Mouse (Mus musculus): ENCODE measurements around the gene Lhx1. TPM values are rescaled to one million over a fixed set of nuclear protein-coding genes. Genes with fewer than 3 reads are reported as not detected.
A peak's percentile ranks its signal among the peaks of the same experiment; 100 is the strongest.

Gene Lhx1
- polyA plus RNA-seq, 1 experiment from 2014 or later: not detected

DNA sequence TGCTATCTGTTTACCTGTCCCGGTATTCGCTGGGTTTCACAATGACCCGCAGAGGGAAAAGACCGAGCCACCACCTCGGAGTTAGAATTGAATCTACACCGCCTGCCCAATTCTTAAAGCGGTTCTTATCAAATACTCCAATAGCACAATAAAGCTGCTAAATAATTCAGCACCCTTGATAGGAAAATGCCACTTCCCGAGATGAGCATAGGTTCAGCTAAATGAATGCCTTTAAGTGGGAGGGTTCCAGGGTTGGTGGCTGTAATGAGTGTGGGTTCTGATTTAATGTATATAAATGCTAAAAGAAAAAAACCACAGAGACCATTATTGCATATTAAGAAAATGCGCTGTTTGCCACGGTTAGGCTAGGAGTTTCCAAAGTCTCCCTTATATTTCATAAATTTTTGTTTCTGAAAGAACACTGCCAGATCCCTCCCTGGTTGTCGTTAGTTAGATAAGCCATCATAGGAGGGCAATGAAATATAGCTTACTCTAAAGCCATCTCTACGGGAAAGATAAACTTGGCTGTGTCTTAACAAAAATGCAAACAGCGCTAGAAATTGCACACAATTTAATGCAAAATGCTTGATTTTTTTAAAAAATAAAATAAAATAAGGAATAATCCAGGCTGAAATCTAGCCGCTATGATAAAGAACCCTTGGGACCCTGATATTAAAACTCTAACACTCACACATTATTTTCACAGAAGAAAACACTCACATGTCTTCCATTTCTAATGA lies 8.7 kb downstream of the Lhx1 start:
- H3K27me3 ChIP-seq (ENCODE audit: control insufficient read depth, insufficient read depth, low read length): peaks cover 30% of the 10 kb centered on the region; the same call in 1 of the 2 replicates
- DNase-seq (ENCODE audit: low spot score) (no peak), ATAC-seq (ENCODE audit: low FRiP score, low TSS enrichment) (no peak)
- no peaks in the 10 kb centered on the region for H3K4me1 ChIP-seq (replicated peaks; ENCODE audit: control insufficient read depth, insufficient read depth)
- H3K4me2 ChIP-seq (replicated peaks; ENCODE audit: low read depth): no peak overlapping the region
- 14% methylated on average over 14 of the region's 14 CpGs for WGBS
- TF ChIP-seq CTCF (IDR thresholded peaks at IDR 0.05; ENCODE audit: low read depth): no peak
- H3K4me3 ChIP-seq (ENCODE audit: low read depth, low read length): no peak overlapping the region
- H3K9ac ChIP-seq (ENCODE audit: low read length): no peak overlapping the region
- no peaks in the 10 kb centered on the region for H3K36me3 ChIP-seq (ENCODE audit: control insufficient read depth, insufficient read depth, low read length)
- H3K27ac ChIP-seq (replicated peaks): no peak overlapping the region
- no peaks in the 10 kb centered on the region for H3K9me3 ChIP-seq (ENCODE audit: control insufficient read depth, low read length)

DNA sequence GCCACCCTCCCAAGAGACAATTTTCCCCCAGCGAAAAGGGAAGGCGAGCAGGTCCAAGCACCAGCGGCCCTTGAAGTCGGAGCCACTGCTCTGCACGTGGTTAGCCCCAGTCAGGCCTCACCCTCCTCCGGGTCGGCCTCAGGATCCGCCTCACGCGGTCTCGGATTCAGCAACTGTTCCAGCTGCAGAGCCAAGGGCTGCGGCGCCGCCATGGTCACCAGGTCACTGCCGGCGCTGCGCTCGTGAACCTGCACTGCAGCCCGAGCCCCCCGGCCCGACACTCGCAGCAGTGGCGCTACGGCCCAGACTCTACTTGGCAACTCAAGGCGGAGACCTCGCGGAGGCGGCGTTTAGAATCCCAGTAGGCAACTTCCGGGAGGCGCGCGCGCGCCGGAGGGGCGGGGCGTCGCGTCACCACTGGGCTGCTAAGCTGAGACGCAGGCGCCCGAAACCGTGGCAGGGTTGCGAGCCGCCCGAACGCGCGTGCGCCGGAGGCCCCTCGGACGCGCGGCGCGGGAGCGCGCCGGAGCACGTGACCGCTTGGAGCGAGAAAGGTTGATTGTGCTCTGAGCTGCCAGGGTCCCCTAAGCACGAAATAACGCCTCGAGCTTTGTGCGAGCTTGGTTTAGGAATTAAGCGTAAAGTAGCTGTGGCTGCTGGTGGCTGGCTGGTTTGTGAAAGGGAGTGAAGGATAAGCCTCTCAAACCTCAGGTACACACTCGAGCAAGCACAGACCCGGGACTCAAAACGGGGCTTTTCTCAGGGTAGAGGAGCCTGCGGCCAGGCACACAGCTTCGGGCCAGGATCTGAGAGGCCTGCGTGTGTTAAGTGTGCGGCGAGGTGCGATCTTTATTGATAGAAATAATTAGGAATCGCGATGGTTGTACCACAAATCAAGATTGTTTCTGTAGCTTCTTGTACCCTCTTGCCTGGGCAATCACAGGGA lies 11.9 kb downstream of the Lhx1 start, which contains the start of gene Aatf:
Gene Aatf, minus strand, starts transcription at position 352 of the 946 bp plus-strand sequence.
- H3K4me3 ChIP-seq (ENCODE audit: low read depth, low read length): peak within 1 kb of the TSS; percentile 76
- peak within 1 kb of the TSS; percentile 75 for H3K27ac ChIP-seq (replicated peaks)
- TF ChIP-seq CTCF (IDR thresholded peaks at IDR 0.05; ENCODE audit: low read depth) (no peak), EP300 (optimal IDR thresholded peaks at IDR 0.05) (no peak)
- H3K9ac ChIP-seq (ENCODE audit: low read length): peak within 1 kb of the TSS; percentile 83
- H3K36me3 ChIP-seq (ENCODE audit: control insufficient read depth, insufficient read depth, low read length): no peaks in the 10 kb centered on the region
- under 1% methylated on average over 79 of the region's 80 CpGs for WGBS
- H3K9me3 ChIP-seq (ENCODE audit: control insufficient read depth, low read length): no peaks in the 10 kb centered on the region
- H3K27me3 ChIP-seq (ENCODE audit: control insufficient read depth, insufficient read depth, low read length): peaks cover 8% of the 10 kb centered on the region; the same call in 1 of the 2 replicates
- ATAC-seq (ENCODE audit: low FRiP score, low TSS enrichment): peak; percentile 99
- peak; percentile 98 for DNase-seq (ENCODE audit: low spot score)
- H3K4me2 ChIP-seq (replicated peaks; ENCODE audit: low read depth): peak within 1 kb of the TSS; percentile 90
- H3K4me1 ChIP-seq (replicated peaks; ENCODE audit: control insufficient read depth, insufficient read depth): no peaks in the 10 kb centered on the region

DNA sequence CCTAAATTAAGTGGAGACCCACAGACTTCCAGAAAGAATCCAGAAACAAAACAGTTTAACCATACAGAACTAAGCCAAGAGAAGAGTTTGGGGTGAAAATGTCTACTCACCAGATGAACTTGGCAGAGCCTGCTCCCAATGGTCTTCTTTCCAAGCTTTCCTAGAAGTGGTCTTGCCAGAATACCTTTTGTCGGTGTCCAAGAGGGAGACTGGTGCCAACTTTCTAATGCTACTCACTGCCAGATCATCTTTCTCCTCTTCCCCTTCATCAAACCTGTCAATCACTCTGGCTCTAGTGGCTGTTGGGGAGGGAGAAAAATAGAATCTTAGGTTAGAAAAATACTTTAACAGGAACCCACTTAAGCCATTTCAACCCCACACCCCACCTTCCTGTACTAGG lies 13.3 kb downstream of the Lhx1 start:
- Histone ChIP-seq H3K9ac (ENCODE audit: low read length) (no peak overlapping the region), H3K9me3 (ENCODE audit: control insufficient read depth, low read length) (no peaks in the 10 kb centered on the region), H3K4me1 (replicated peaks; ENCODE audit: control insufficient read depth, insufficient read depth) (no peaks in the 10 kb centered on the region), H3K27me3 (ENCODE audit: control insufficient read depth, insufficient read depth, low read length) (peaks cover 8% of the 10 kb centered on the region; the same call in 1 of the 2 replicates), H3K4me2 (replicated peaks; ENCODE audit: low read depth) (no peak overlapping the region), H3K27ac (replicated peaks) (no peak overlapping the region), H3K4me3 (ENCODE audit: low read depth, low read length) (no peak overlapping the region), H3K36me3 (ENCODE audit: control insufficient read depth, insufficient read depth, low read length) (no peaks in the 10 kb centered on the region)
- TF ChIP-seq EP300 (optimal IDR thresholded peaks at IDR 0.05): no peak
- TF ChIP-seq CTCF (IDR thresholded peaks at IDR 0.05; ENCODE audit: low read depth): no peak
- DNase-seq (ENCODE audit: low spot score) (no peak), ATAC-seq (ENCODE audit: low FRiP score, low TSS enrichment) (no peak)
- WGBS: 61% methylated on average over 1 of the region's 1 CpGs

DNA sequence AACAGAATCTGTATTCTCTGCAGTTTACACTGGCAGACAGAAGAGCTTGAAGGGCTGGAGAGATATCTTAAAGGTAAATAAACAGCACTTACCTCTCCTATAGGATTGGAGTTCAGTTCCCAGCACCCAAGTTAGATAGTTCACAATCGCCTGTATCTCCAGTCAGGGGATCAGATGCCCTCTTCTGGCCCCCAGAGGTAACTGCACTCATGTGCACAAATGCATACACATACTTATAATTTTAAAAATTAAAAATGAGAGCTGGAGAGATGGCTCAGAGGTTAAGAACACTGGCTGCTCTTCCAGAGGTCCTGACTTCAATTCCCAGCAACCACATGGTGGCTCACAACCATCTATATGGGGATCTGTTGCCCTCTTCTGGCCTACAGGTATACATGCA lies 21.0 kb downstream of the Lhx1 start:
- Histone ChIP-seq H3K36me3 (ENCODE audit: control insufficient read depth, insufficient read depth, low read length) (peaks cover 6% of the 10 kb centered on the region; the same call in 1 of the 2 replicates), H3K27me3 (ENCODE audit: control insufficient read depth, insufficient read depth, low read length) (no peaks in the 10 kb centered on the region), H3K4me2 (replicated peaks; ENCODE audit: low read depth) (no peak overlapping the region), H3K27ac (replicated peaks) (no peak overlapping the region), H3K9me3 (ENCODE audit: control insufficient read depth, low read length) (no peaks in the 10 kb centered on the region), H3K4me1 (replicated peaks; ENCODE audit: control insufficient read depth, insufficient read depth) (no peaks in the 10 kb centered on the region), H3K9ac (ENCODE audit: low read length) (no peak overlapping the region), H3K4me3 (ENCODE audit: low read depth, low read length) (no peak overlapping the region)
- DNase-seq (ENCODE audit: low spot score): no peak
- 92% methylated on average over 1 of the region's 1 CpGs for WGBS
- ATAC-seq (ENCODE audit: low FRiP score, low TSS enrichment): no peak
- TF ChIP-seq EP300 (optimal IDR thresholded peaks at IDR 0.05): no peak
- TF ChIP-seq CTCF (IDR thresholded peaks at IDR 0.05; ENCODE audit: low read depth): peak; percentile 21

DNA sequence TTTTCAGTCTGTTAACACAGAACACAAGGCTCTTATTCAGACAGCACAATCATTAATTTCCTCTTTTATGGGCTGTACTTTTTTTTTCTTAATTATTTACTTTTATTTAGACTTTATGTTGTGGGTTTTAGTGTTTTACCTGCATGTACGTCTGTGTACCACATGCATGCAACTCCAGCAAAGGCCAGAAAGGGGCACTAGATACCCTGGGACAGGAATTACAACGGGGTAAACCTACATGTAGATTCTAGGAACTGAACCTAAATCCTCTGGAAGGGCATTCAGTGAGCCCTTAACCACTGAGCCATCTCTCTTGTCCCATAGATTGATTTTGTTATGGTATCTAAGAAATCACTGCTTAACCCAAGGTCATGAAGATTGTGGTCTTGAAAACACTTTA lies 27.4 kb downstream of the Lhx1 start:
- ATAC-seq (ENCODE audit: low FRiP score, low TSS enrichment) (no peak), DNase-seq (ENCODE audit: low spot score) (no peak)
- WGBS: 72% methylated on average over 2 of the region's 2 CpGs
- Histone ChIP-seq H3K9me3 (ENCODE audit: control insufficient read depth, low read length) (no peaks in the 10 kb centered on the region), H3K27ac (replicated peaks) (no peak overlapping the region), H3K9ac (ENCODE audit: low read length) (no peak overlapping the region), H3K36me3 (ENCODE audit: control insufficient read depth, insufficient read depth, low read length) (no peaks in the 10 kb centered on the region), H3K4me3 (ENCODE audit: low read depth, low read length) (no peak overlapping the region), H3K27me3 (ENCODE audit: control insufficient read depth, insufficient read depth, low read length) (no peaks in the 10 kb centered on the region), H3K4me1 (replicated peaks; ENCODE audit: control insufficient read depth, insufficient read depth) (no peaks in the 10 kb centered on the region), H3K4me2 (replicated peaks; ENCODE audit: low read depth) (no peak overlapping the region)
- no peak for TF ChIP-seq EP300 (optimal IDR thresholded peaks at IDR 0.05)
- peak; percentile 53 for TF ChIP-seq CTCF (IDR thresholded peaks at IDR 0.05; ENCODE audit: low read depth)
